Mouse (Mus musculus) heart, postnatal 36 days (tissue): ENCODE measurements at regions not wholly inside any gene's neighbourhood (a gene's known extent, or its start where the extent isn't known, plus 50 kb on each side); places are given as distances from the start of the nearest gene placed in this dataset.
"Not testable (repeated sequence)": the region's sequence is repeated elsewhere in the genome, so short reads cannot be mapped to it uniquely, and the experiment has no call there.

Source experiments
- DNase-seq, 2 experiments: peaks; one replicate each; pipeline ENCODE4 v3.0.0; 2021 to 2022
- intact Hi-C: fragments of 180-260 bp; cut with DNase I; formaldehyde crosslinking; loops from one replicate; pipeline ENCODE4 v1.15.1; 2025

DNA sequence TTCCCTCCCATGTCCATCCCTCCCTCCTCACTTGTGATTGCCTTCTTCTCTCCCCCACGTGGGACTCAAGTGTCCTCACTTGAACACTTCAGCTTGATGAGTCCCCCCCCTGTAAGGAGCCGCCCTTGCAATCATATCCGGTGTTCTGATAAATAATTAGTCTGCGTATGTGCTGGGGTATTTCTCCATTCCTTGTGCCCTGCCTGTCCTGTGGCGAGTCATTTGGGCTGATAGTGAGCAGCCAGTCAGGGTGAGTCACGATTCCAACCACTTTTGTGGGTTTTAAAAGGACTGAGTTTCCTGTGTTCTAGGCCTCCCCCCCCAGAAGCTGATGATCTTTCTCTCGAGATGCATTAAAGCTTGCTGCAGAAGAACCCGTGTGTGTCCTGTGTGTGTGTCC is 820.9 kb downstream of the Kcnt2 start:
- DNase-seq, intact Hi-C loops: not testable (repeated sequence)

DNA sequence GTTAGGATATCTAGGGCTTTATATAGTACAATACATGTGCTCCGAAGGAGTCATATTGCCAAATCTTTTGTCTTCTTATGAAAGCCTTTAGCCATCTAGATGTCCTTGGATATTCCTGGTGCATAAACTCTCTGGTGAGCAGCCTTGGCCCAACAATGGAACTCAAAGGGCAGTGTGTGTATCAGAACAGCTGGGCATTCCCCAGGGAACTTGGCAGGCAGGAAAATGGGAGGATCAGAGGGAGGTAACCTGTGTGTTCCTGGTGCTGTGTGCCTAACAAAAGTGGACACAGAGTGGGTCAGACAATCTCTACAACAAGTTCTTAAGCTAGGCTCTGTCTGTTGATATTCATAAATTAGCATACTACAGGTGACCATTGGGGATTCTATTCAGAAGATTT is 851.6 kb downstream of the Kcnt2 start:
- no peak for DNase-seq
- intact Hi-C loops, result no loop called here

DNA sequence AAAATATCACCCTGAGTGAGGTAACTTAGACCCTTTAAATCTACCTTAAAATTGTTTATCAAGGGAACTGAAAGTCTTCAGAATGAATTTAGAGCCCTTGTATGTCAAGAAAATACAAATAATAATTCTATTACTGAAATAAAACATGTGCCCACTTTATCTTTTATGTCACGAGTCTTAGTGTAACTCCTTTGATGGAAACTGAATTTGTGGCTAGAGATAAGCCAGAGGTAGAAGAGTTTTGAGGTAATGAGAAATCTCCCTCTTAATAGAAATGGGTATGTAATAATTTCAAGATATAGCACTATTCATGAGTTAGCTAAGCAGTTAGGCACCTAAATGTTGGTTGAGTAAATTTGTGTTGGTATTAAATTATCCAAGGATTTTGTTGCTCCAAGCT is 856.6 kb downstream of the Kcnt2 start:
- DNase-seq, result no peak
- intact Hi-C loops, result no loop called here

DNA sequence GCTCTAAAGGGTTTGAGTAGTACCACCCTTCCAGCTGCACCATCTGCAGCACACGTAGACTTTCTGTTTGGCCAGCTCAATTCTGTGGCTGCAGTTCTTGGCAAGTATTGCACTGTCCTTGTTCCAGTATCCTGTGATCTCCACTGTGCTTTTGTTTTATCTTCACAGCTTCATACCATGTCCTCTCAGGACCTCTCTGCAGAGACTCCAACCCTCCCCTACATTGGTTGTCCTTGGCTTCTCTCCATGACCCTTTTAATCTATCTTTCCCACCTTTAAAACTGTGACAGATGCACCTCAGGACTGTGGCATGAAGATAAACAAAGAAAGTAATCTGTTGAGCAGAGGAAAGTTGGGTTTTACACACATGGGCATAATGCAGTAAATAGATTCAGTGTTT is 858.1 kb downstream of the Kcnt2 start:
- DNase-seq, result peak in 1 of 2 experiments; percentile 2
- intact Hi-C loops, result no loop called here

DNA sequence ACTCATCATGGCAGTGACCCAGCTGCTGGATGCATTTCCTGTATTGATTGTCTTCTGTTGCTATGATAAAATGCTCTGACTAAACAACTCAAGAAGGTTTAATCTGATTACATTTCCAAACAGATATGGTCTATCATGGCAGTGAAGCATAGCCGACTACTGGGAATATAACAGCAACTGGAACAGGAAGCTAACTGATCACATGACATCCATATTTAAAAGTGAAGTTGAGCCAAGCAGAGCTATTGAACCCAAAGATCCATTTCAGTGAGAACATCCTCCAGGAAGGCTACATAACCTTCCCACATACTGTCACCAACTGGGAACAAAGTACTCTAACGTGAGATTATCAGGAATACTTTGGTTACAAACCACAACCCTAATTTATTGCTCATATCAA is 858.7 kb downstream of the Kcnt2 start:
- no peak for DNase-seq

DNA sequence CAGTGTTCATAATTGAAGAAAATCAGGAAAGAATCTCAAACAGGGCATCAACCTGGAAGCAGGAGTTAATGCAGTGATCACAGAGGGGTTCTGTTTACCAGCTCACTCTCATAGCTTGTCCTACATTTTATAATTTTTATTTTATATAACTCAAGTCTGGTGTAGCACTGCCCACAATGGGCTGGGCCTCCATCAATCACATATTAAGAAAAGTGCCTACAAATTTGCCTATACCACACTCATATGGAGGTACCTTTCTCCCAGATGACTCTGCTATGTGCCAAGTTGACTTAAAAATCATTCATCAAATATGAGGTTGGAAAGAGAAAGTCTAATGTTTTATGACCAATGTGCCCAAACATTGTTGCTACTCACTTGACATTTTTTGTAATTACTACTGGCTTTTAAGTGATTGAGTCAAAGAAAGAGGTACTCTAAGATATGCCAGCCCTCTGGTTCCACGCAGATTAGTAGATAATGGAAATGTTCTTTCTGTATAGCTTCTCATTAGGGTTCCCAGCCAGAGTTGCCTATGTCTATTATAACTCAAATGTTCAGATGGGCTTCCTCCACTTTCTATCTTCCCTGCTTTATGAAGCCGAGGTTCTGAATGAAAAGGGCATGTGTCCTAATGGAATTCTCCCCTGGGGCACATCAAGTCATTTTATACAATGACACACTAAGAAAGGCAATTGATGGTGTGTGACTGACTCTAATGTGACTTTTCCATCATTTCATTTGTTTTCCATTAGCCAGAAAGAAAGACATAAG is 891.0 kb downstream of the Kcnt2 start:
- DNase-seq, result no peak
- intact Hi-C loops, result no loop called here

More for the DNA sequence above, 858.7 kb downstream of the Kcnt2 start:
- intact Hi-C loops, result no loop called here

DNA sequence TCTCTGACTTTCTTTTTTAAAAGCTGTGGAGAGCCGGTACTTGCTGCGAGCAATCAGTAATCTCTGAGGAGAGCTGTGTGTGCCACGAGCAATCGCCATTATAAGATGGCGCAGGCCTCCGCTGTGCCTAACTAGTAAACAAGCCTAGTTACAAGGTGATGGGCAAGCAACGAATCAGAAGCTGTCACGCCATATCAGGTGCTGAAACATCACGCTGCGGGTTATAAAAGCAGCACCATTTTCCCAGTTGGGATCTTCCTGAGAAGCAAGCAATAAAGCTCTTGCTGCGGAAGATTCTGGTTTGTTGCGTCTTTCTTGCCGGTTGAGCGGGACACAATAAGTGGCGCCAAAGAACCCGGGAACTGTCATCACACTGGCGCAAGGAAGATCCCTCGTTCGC is 894.2 kb downstream of the Kcnt2 start:
- DNase-seq, intact Hi-C loops: not testable (repeated sequence)

DNA sequence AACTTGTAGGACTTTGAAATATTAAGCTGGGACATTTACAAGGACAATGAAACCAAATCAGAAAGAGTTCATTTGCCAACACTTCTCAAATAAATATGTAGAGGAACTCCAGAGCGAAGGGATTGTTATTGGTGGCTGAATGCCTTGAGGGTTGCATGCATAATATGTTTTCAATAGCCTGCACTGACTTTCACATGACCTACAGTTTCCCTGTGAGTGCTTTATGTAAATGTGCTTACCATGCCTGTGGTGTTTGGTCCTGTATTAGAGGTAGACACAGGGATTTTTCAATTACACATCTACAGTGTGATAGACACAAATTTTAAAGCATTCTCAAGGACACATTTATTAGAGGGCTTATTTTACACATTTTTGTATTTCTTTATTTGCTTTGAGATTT is 899.8 kb downstream of the Kcnt2 start:
- DNase-seq, result no peak
- intact Hi-C loops, result no loop called here

DNA sequence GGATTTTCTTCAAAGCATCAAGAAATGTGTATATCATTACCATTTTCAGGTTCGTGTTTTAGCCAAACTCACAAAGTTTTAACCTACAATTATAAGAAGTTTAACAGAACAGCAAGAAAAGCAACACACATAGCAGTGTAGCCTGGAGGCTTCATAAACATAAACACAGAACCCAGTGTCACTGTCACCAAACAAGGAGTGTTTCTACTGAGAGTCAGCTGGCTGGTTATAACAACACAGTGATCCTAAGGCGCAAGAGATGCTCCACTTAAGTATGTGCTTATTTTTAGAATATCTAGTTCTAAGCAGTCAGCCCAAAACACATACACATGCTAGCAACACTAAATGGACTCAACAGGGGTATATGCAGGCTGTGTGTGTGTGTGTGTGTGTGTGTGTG is 903.9 kb downstream of the Kcnt2 start:
- no peak for DNase-seq
- intact Hi-C loops, result no loop called here

DNA sequence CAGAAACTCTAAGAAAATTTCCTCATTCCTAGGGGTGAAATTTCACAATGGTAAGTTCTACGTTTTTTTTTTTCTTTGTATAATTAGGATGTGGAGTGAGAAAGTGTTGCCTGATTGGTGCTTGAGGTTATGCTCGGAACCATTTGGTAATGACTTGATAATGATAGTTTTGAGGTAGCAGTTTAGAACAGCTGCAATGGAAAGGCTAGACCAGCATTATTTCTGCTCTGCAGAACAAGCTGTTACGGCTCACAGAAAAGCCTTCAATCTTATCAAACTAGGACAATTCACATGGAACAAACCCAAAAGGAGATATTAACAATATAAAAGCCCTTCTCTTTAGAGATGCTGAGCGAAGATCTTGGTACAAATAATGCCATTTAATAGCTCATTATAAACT is 908.6 kb downstream of the Kcnt2 start:
- intact Hi-C loops, result no loop called here
- no peak for DNase-seq

DNA sequence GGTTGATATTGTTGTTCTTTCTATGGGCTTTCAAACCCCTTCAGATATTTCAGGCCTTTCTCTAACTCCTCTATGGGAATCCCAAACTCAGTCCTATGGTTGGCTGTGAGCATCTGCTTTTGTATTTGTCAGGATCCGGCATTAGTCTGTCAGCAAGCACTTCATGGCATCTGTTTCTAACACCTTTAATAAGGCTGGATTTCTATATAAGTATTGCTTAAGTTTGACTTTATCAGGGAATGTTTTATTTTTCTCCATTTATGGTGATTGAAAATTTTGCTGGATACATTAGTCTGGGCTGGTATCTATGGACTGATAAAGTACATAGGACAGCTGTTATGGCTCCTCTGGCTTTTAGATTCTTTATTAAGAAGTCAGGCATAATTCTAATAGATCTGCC is 915.8 kb downstream of the Kcnt2 start:
- DNase-seq, result no peak
- intact Hi-C loops, result no loop called here
